Mouse (Mus musculus): ENCODE data around the gene Wnt2b. TPM values are rescaled to one million over a fixed set of nuclear protein-coding genes. Genes with fewer than 3 reads are reported as not detected.

Wnt2b gene
- polyA plus RNA-seq, 1 experiment from 2014 or later = 1.1 TPM

- Histone ChIP-seq H3K4me3 (ENCODE audit: low read length) (no peak overlapping the region), H3K4me1 (ENCODE audit: control insufficient read depth, insufficient read depth, low read length) (peaks cover 16% of the 10 kb centered on the region)
Measured at GRCm38 (mm10) chr3:104938327-104938726, 23.4 kb downstream of the Wnt2b start.

GRCm38 (mm10) chr3:104937728-104938305 is 23.9 kb downstream of the Wnt2b start:
- ATAC-seq (replicated peaks; ENCODE audit: extremely low read depth, insufficient read depth, low FRiP score) = no peak
- H3K4me2 ChIP-seq (ENCODE audit: low read depth, low read length) = no peak overlapping the region
- H3K9me3 ChIP-seq (replicated peaks; ENCODE audit: control insufficient read depth, low read length) = no peaks in the 10 kb centered on the region
- no peaks in the 10 kb centered on the region for H3K27me3 ChIP-seq (ENCODE audit: control insufficient read depth, insufficient read depth, low read length)
- H3K36me3 ChIP-seq (ENCODE audit: control insufficient read depth, insufficient read depth) = peaks cover 9% of the 10 kb centered on the region; the same call in 1 of the 2 replicates
- peaks cover 11% of the 10 kb centered on the region for H3K4me1 ChIP-seq (ENCODE audit: control insufficient read depth, insufficient read depth, low read length)
- H3K9ac ChIP-seq (ENCODE audit: low read length) = no peak overlapping the region
- no peak overlapping the region for H3K27ac ChIP-seq (ENCODE audit: low read length)
- 72% methylated on average over 2 of the region's 2 CpGs for WGBS
- no peak overlapping the region for H3K4me3 ChIP-seq (ENCODE audit: low read length)

More at GRCm38 (mm10) chr3:104938327-104938726, 23.4 kb downstream of the Wnt2b start:
- Histone ChIP-seq H3K4me2 (ENCODE audit: low read depth, low read length) (no peak overlapping the region), H3K27ac (ENCODE audit: low read length) (no peak overlapping the region), H3K9me3 (replicated peaks; ENCODE audit: control insufficient read depth, low read length) (no peaks in the 10 kb centered on the region), H3K27me3 (ENCODE audit: control insufficient read depth, insufficient read depth, low read length) (no peaks in the 10 kb centered on the region), H3K36me3 (ENCODE audit: control insufficient read depth, insufficient read depth) (peaks cover 9% of the 10 kb centered on the region; the same call in 1 of the 2 replicates), H3K9ac (ENCODE audit: low read length) (no peak overlapping the region)
- no peak for ATAC-seq (replicated peaks; ENCODE audit: extremely low read depth, insufficient read depth, low FRiP score)
- 47% methylated on average over 4 of the region's 4 CpGs for WGBS

GRCm38 (mm10) chr3:104929385-104929784 is 32.3 kb downstream of the Wnt2b start:
- Histone ChIP-seq H3K9ac (ENCODE audit: low read length) (no peak overlapping the region), H3K36me3 (ENCODE audit: control insufficient read depth, insufficient read depth) (peaks cover 15% of the 10 kb centered on the region), H3K4me2 (ENCODE audit: low read depth, low read length) (no peak overlapping the region), H3K4me3 (ENCODE audit: low read length) (no peak overlapping the region), H3K27me3 (ENCODE audit: control insufficient read depth, insufficient read depth, low read length) (no peaks in the 10 kb centered on the region), H3K4me1 (ENCODE audit: control insufficient read depth, insufficient read depth, low read length) (no peaks in the 10 kb centered on the region), H3K27ac (ENCODE audit: low read length) (no peak overlapping the region), H3K9me3 (replicated peaks; ENCODE audit: control insufficient read depth, low read length) (no peaks in the 10 kb centered on the region)
- ATAC-seq (replicated peaks; ENCODE audit: extremely low read depth, insufficient read depth, low FRiP score) = no peak
- 88% methylated on average over 6 of the region's 6 CpGs for WGBS

GRCm38 (mm10) chr3:104914986-104915385 is 46.7 kb downstream of the Wnt2b start:
- H3K9ac ChIP-seq (ENCODE audit: low read length) = no peak overlapping the region
- H3K4me1 ChIP-seq (ENCODE audit: control insufficient read depth, insufficient read depth, low read length) = no peaks in the 10 kb centered on the region
- no peaks in the 10 kb centered on the region for H3K27me3 ChIP-seq (ENCODE audit: control insufficient read depth, insufficient read depth, low read length)
- H3K9me3 ChIP-seq (replicated peaks; ENCODE audit: control insufficient read depth, low read length) = no peaks in the 10 kb centered on the region
- no peak overlapping the region for H3K4me3 ChIP-seq (ENCODE audit: low read length)
- no peak for ATAC-seq (replicated peaks; ENCODE audit: extremely low read depth, insufficient read depth, low FRiP score)
- peaks cover 15% of the 10 kb centered on the region for H3K36me3 ChIP-seq (ENCODE audit: control insufficient read depth, insufficient read depth)
- 75% methylated on average over 3 of the region's 3 CpGs for WGBS
- H3K4me2 ChIP-seq (ENCODE audit: low read depth, low read length) = no peak overlapping the region
- H3K27ac ChIP-seq (ENCODE audit: low read length) = no peak overlapping the region

- Histone ChIP-seq H3K27me3 (ENCODE audit: control insufficient read depth, insufficient read depth, low read length) (no peaks in the 10 kb centered on the region), H3K9ac (ENCODE audit: low read length) (no peak overlapping the region), H3K4me2 (ENCODE audit: low read depth, low read length) (no peak overlapping the region), H3K9me3 (replicated peaks; ENCODE audit: control insufficient read depth, low read length) (no peaks in the 10 kb centered on the region), H3K4me3 (ENCODE audit: low read length) (no peak overlapping the region), H3K36me3 (ENCODE audit: control insufficient read depth, insufficient read depth) (peaks cover 10% of the 10 kb centered on the region), H3K4me1 (ENCODE audit: control insufficient read depth, insufficient read depth, low read length) (no peaks in the 10 kb centered on the region), H3K27ac (ENCODE audit: low read length) (no peak overlapping the region)
- 88% methylated on average over 6 of the region's 6 CpGs for WGBS
- no peak for ATAC-seq (replicated peaks; ENCODE audit: extremely low read depth, insufficient read depth, low FRiP score)
Measured at GRCm38 (mm10) chr3:104909195-104909594, 52.5 kb downstream of the Wnt2b start.

- H3K9me3 ChIP-seq (replicated peaks; ENCODE audit: control insufficient read depth, low read length) = no peaks in the 10 kb centered on the region
- H3K4me1 ChIP-seq (ENCODE audit: control insufficient read depth, insufficient read depth, low read length) = no peaks in the 10 kb centered on the region
- H3K36me3 ChIP-seq (ENCODE audit: control insufficient read depth, insufficient read depth) = peaks cover 15% of the 10 kb centered on the region
- no peak overlapping the region for H3K9ac ChIP-seq (ENCODE audit: low read length)
- H3K4me3 ChIP-seq (ENCODE audit: low read length) = no peak overlapping the region
- H3K27ac ChIP-seq (ENCODE audit: low read length) = no peak overlapping the region
- no peak overlapping the region for H3K4me2 ChIP-seq (ENCODE audit: low read depth, low read length)
- no peaks in the 10 kb centered on the region for H3K27me3 ChIP-seq (ENCODE audit: control insufficient read depth, insufficient read depth, low read length)
- 58% methylated on average over 3 of the region's 3 CpGs for WGBS
- no peak for ATAC-seq (replicated peaks; ENCODE audit: extremely low read depth, insufficient read depth, low FRiP score)
Measured at GRCm38 (mm10) chr3:104906007-104906406, 55.7 kb downstream of the Wnt2b start.

GRCm38 (mm10) chr3:104905389-104905788 is 56.3 kb downstream of the Wnt2b start:
- H3K9me3 ChIP-seq (replicated peaks; ENCODE audit: control insufficient read depth, low read length) = no peaks in the 10 kb centered on the region
- no peak for ATAC-seq (replicated peaks; ENCODE audit: extremely low read depth, insufficient read depth, low FRiP score)
- no peaks in the 10 kb centered on the region for H3K27me3 ChIP-seq (ENCODE audit: control insufficient read depth, insufficient read depth, low read length)
- no peak overlapping the region for H3K4me2 ChIP-seq (ENCODE audit: low read depth, low read length)
- no peak overlapping the region for H3K27ac ChIP-seq (ENCODE audit: low read length)
- H3K4me3 ChIP-seq (ENCODE audit: low read length) = no peak overlapping the region
- WGBS = 87% methylated on average over 4 of the region's 4 CpGs
- H3K36me3 ChIP-seq (ENCODE audit: control insufficient read depth, insufficient read depth) = peaks cover 14% of the 10 kb centered on the region
- no peak overlapping the region for H3K9ac ChIP-seq (ENCODE audit: low read length)
- no peaks in the 10 kb centered on the region for H3K4me1 ChIP-seq (ENCODE audit: control insufficient read depth, insufficient read depth, low read length)

- Histone ChIP-seq H3K4me3 (ENCODE audit: low read length) (no peak overlapping the region), H3K4me2 (ENCODE audit: low read depth, low read length) (no peak overlapping the region), H3K4me1 (ENCODE audit: control insufficient read depth, insufficient read depth, low read length) (no peaks in the 10 kb centered on the region), H3K27me3 (ENCODE audit: control insufficient read depth, insufficient read depth, low read length) (no peaks in the 10 kb centered on the region), H3K9me3 (replicated peaks; ENCODE audit: control insufficient read depth, low read length) (no peaks in the 10 kb centered on the region), H3K27ac (ENCODE audit: low read length) (no peak overlapping the region), H3K9ac (ENCODE audit: low read length) (no peak overlapping the region), H3K36me3 (ENCODE audit: control insufficient read depth, insufficient read depth) (peaks cover 15% of the 10 kb centered on the region)
- ATAC-seq (replicated peaks; ENCODE audit: extremely low read depth, insufficient read depth, low FRiP score) = no peak
- 92% methylated on average over 4 of the region's 4 CpGs for WGBS
Measured at GRCm38 (mm10) chr3:104901154-104901553, 60.6 kb downstream of the Wnt2b start.

- no peak overlapping the region for H3K9ac ChIP-seq (ENCODE audit: low read length)
- H3K27me3 ChIP-seq (ENCODE audit: control insufficient read depth, insufficient read depth, low read length) = no peaks in the 10 kb centered on the region
- peaks cover 25% of the 10 kb centered on the region for H3K36me3 ChIP-seq (ENCODE audit: control insufficient read depth, insufficient read depth)
- ATAC-seq (replicated peaks; ENCODE audit: extremely low read depth, insufficient read depth, low FRiP score) = no peak
- WGBS = 83% methylated on average over 3 of the region's 3 CpGs
- no peak overlapping the region for H3K4me2 ChIP-seq (ENCODE audit: low read depth, low read length)
- no peaks in the 10 kb centered on the region for H3K9me3 ChIP-seq (replicated peaks; ENCODE audit: control insufficient read depth, low read length)
- no peak overlapping the region for H3K4me3 ChIP-seq (ENCODE audit: low read length)
- no peak overlapping the region for H3K27ac ChIP-seq (ENCODE audit: low read length)
- no peaks in the 10 kb centered on the region for H3K4me1 ChIP-seq (ENCODE audit: control insufficient read depth, insufficient read depth, low read length)
Measured at GRCm38 (mm10) chr3:104896141-104896540, 65.6 kb downstream of the Wnt2b start.
